Mouse (Mus musculus): ENCODE results near the gene Gm614. TPM values are rescaled to one million over a fixed set of nuclear protein-coding genes. Genes with fewer than 3 reads are reported as not detected.

The Gm614 gene
- total and polyA plus RNA-seq, 3 experiments, result 0.64 to 6.5 (median 1.3) TPM

DNA sequence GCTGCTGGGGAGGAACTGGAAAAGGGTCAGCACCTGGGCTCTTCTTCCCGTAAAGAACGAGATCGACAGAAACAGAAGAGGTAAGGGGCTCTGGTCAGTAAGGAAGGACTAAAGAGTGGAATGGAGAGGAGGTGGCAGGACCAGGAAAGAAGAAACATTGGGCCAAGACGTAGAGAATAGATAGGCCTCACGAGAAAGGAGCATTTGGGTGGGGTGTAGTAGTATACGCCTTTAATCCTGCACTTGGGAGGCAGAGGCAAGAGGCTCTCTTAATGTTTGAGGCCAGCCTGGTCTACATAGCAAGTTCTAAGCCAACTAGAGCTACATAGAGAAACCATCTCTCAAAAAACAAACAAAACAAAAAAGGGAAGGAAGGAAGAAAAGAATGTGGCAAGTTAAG, 24.6 kb upstream of the Gm614 start:
- H3K9ac ChIP-seq (ENCODE audit: insufficient read depth, low read depth), result no peak overlapping the region

DNA sequence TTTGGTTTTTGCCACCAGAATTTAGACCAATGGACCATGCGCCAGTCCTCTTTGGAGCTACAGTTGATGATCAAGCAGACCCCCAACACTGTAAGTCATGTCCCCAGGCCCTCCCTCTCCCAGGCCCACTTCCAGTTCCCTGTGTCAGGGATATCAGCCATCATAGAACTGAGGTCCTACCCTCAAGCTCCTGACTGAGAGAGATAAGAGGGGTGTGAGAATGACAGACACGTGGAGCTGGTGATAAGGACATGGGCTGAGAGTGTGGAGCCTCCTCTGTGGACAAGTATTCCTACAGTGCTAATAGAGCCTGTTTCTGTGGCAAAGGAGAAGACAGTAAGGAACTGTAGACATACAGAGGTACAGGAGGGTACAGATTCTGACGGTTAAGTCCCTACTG, 23.8 kb upstream of the Gm614 start:
- no peaks in the 10 kb centered on the region for H3K27me3 ChIP-seq (replicated peaks)
- H3K27ac ChIP-seq (ENCODE audit: insufficient read depth, low read depth), result no peak overlapping the region
- peaks cover 79 to 98% of the 10 kb centered on the region in 2 experiments for H3K36me3 ChIP-seq (replicated peaks in 1 of 2; ENCODE audit: control insufficient read depth in 1 of 2, insufficient read depth in 1 of 2, low read length in 1 of 2)
- no peak overlapping the region for H3K9ac ChIP-seq (ENCODE audit: insufficient read depth, low read depth)
- no peaks in the 10 kb centered on the region for H3K79me2 ChIP-seq (replicated peaks; ENCODE audit: control insufficient read depth, extremely low read depth, insufficient read depth, poor library complexity, severe bottlenecking)
- no peaks in the 10 kb centered on the region for H3K9me3 ChIP-seq (replicated peaks; ENCODE audit: low read length)
- DNase-seq (ENCODE audit: extremely low read depth), result no peak
- no peak overlapping the region for H3K4me2 ChIP-seq (ENCODE audit: insufficient read depth, low read depth, poor library complexity, severe bottlenecking)
- no peaks in the 10 kb centered on the region for H3K4me1 ChIP-seq (ENCODE audit: control insufficient read depth in 1 of 2, insufficient read depth in 2 of 2)
- TF ChIP-seq RAD21 (IDR thresholded peaks at IDR 0.05; ENCODE audit: low read depth, low read length) (no peak), CHD1 (IDR thresholded peaks at IDR 0.05; ENCODE audit: low read depth, low read length) (no peak), JUN (IDR thresholded peaks at IDR 0.05; ENCODE audit: insufficient read depth, low read depth, low read length) (no peak), PAX5 (IDR thresholded peaks at IDR 0.05; ENCODE audit: low read length) (no peak), MAZ (IDR thresholded peaks at IDR 0.05; ENCODE audit: low read depth, low read length) (no peak), RCOR1 (conservative IDR thresholded peaks at IDR 0.05; ENCODE audit: low read depth, low read length) (no peak), ZMIZ1 (IDR thresholded peaks at IDR 0.05; ENCODE audit: low read depth, low read length) (no peak), BHLHE40 (IDR thresholded peaks at IDR 0.05; ENCODE audit: low read depth, low read length) (no peak), CHD2 (IDR thresholded peaks at IDR 0.05; ENCODE audit: low read length) (no peak), NRF1 (IDR thresholded peaks at IDR 0.05; ENCODE audit: low read depth, low read length) (no peak), HCFC1 (IDR thresholded peaks at IDR 0.05; ENCODE audit: low read depth, low read length) (no peak), E2F4 (IDR thresholded peaks at IDR 0.05; ENCODE audit: insufficient replicate concordance, low read depth, low read length) (no peak), MAX (IDR thresholded peaks at IDR 0.05; ENCODE audit: low read length) (no peak), ZKSCAN1 (IDR thresholded peaks at IDR 0.05; ENCODE audit: borderline replicate concordance, low read depth, low read length) (no peak), ELF1 (IDR thresholded peaks at IDR 0.05; ENCODE audit: low read depth, low read length) (no peak), SIN3A (IDR thresholded peaks at IDR 0.05; ENCODE audit: low read length) (no peak), MAFK (IDR thresholded peaks at IDR 0.05; ENCODE audit: insufficient replicate concordance, low read length) (no peak), SMC3 (IDR thresholded peaks at IDR 0.05; ENCODE audit: low read depth, low read length) (no peak)
- in situ Hi-C loops (cut with MboI; ENCODE audit: low pct_ligation_motif_present, low pct_unique_long_range_greater_than_20kb, low sequenced_read_pairs) (loop anchor here (25.0 kb wide), 1 partner anchor 150 kb away; no protein-coding TSS in a partner anchor), dilution Hi-C loops (cut with MboI; ENCODE audit: extremely low pct_ligation_motif_present, extremely low pct_unique_long_range_greater_than_20kb, low sequenced_read_pairs) (no loop called here)
- no peak overlapping the region for H3K4me3 ChIP-seq (replicated peaks in 1 of 3; ENCODE audit: low read depth in 2 of 3, low read length in 2 of 3, poor library complexity in 1 of 3)

More for the DNA sequence above, 24.6 kb upstream of the Gm614 start:
- Histone ChIP-seq H3K36me3 (replicated peaks in 1 of 2; ENCODE audit: control insufficient read depth in 1 of 2, insufficient read depth in 1 of 2, low read length in 1 of 2) (peaks cover 79 to 98% of the 10 kb centered on the region in 2 experiments), H3K9me3 (replicated peaks; ENCODE audit: low read length) (no peaks in the 10 kb centered on the region), H3K4me1 (ENCODE audit: control insufficient read depth in 1 of 2, insufficient read depth in 2 of 2) (no peaks in the 10 kb centered on the region), H3K27ac (ENCODE audit: insufficient read depth, low read depth) (no peak overlapping the region), H3K4me3 (replicated peaks in 1 of 3; ENCODE audit: low read depth in 2 of 3, low read length in 2 of 3, poor library complexity in 1 of 3) (no peak overlapping the region), H3K4me2 (ENCODE audit: insufficient read depth, low read depth, poor library complexity, severe bottlenecking) (no peak overlapping the region), H3K79me2 (replicated peaks; ENCODE audit: control insufficient read depth, extremely low read depth, insufficient read depth, poor library complexity, severe bottlenecking) (no peaks in the 10 kb centered on the region), H3K27me3 (replicated peaks) (no peaks in the 10 kb centered on the region)
- in situ Hi-C loops (cut with MboI; ENCODE audit: low pct_ligation_motif_present, low pct_unique_long_range_greater_than_20kb, low sequenced_read_pairs), result loop anchor here (25.0 kb wide), 1 partner anchor 151 kb away; no protein-coding TSS in a partner anchor
- dilution Hi-C loops (cut with MboI; ENCODE audit: extremely low pct_ligation_motif_present, extremely low pct_unique_long_range_greater_than_20kb, low sequenced_read_pairs), result no loop called here
- TF ChIP-seq E2F4 (IDR thresholded peaks at IDR 0.05; ENCODE audit: insufficient replicate concordance, low read depth, low read length) (no peak), RCOR1 (conservative IDR thresholded peaks at IDR 0.05; ENCODE audit: low read depth, low read length) (no peak), MXI1 (IDR thresholded peaks at IDR 0.05; ENCODE audit: low read depth, low read length) (no peak), MYC (IDR thresholded peaks at IDR 0.05; ENCODE audit: low read depth, low read length) (no peak), MEF2A (IDR thresholded peaks at IDR 0.05; ENCODE audit: borderline replicate concordance, low read depth, low read length) (no peak), PAX5 (IDR thresholded peaks at IDR 0.05; ENCODE audit: low read length) (no peak), HCFC1 (IDR thresholded peaks at IDR 0.05; ENCODE audit: low read depth, low read length) (no peak), CHD2 (IDR thresholded peaks at IDR 0.05; ENCODE audit: low read length) (no peak), ZC3H11A (IDR thresholded peaks at IDR 0.05; ENCODE audit: low read depth, low read length) (no peak), JUN (IDR thresholded peaks at IDR 0.05; ENCODE audit: insufficient read depth, low read depth, low read length) (no peak), ETS1 (conservative IDR thresholded peaks at IDR 0.05; ENCODE audit: low read depth, low read length) (no peak), SIN3A (IDR thresholded peaks at IDR 0.05; ENCODE audit: low read length) (no peak), ZKSCAN1 (IDR thresholded peaks at IDR 0.05; ENCODE audit: borderline replicate concordance, low read depth, low read length) (no peak), MAX (IDR thresholded peaks at IDR 0.05; ENCODE audit: low read length) (no peak), GABPA (IDR thresholded peaks at IDR 0.05; ENCODE audit: insufficient replicate concordance, low read depth, low read length) (no peak), JUND (conservative IDR thresholded peaks at IDR 0.05; ENCODE audit: low read depth, low read length) (no peak), BHLHE40 (IDR thresholded peaks at IDR 0.05; ENCODE audit: low read depth, low read length) (no peak), CTCF (conservative IDR thresholded peaks at IDR 0.05 in 1 of 2, IDR thresholded peaks at IDR 0.05 in 1 of 2; ENCODE audit: low read depth in 2 of 2, low read length in 2 of 2) (no peak), UBTF (IDR thresholded peaks at IDR 0.05; ENCODE audit: low read depth, low read length) (no peak)
- DNase-seq (ENCODE audit: extremely low read depth), result no peak

Data from CH12.LX (cell line).